Mouse (Mus musculus) megakaryocyte, embryonic 14.5 days (primary cell): Measurements from ENCODE around the gene Pacs1.

Experiments used
- FLI1 ChIP-seq: IDR thresholded peaks from 2 replicates; pipeline ENCODE4 v1.6.1; 2012; ENCODE audit warnings: low read length, inconsistent platforms, mixed read lengths
- GATA1 ChIP-seq: IDR thresholded peaks from 3 replicates; pipeline ENCODE4 v1.6.1; 2012; ENCODE audit warnings: mixed read lengths, low read length, inconsistent platforms, borderline replicate concordance

DNA sequence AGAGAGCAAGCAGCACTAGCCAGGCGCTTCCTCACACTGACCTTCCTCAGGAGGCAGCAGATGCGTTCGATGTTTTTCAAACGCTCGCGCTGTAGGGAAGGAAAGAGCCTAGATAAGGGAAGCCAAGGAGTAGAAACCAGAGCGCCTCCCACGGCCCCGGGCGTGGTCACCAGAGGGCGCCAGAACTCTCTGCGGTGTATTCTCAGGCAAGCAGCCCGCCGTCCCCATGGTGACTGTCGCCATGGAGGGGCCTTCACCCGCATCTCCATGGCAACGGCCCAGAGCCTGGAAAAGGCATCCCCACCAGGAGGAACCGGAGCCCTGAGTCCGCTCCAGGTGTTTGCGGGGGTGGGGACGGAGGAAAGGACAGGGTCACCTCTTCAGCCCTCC, 178.7 kb downstream of the Pacs1 start:
- no peak for TF ChIP-seq GATA1
- no peak for TF ChIP-seq FLI1
